Mouse (Mus musculus): ENCODE measurements around the gene Pnpo. TPM values are rescaled to one million over a fixed set of nuclear protein-coding genes. Genes with fewer than 3 reads are reported as not detected.
A peak's percentile ranks its signal among the peaks of the same experiment; 100 is the strongest.

Gene Pnpo
- polyA plus RNA-seq, 1 experiment from 2014 or later: 27.5 TPM

- H3K27me3 ChIP-seq (ENCODE audit: control insufficient read depth, insufficient read depth, low read length): no peaks in the 10 kb centered on the region
- no peak for DNase-seq (ENCODE audit: low spot score)
- peak overlapping the region; percentile 7; the same call in 1 of the 2 replicates for H3K9ac ChIP-seq
- H3K36me3 ChIP-seq (replicated peaks; ENCODE audit: control insufficient read depth, insufficient read depth): no peaks in the 10 kb centered on the region
- 78% methylated on average over 5 of the region's 5 CpGs for WGBS
- peak overlapping the region; percentile 63 for H3K27ac ChIP-seq
- ATAC-seq (ENCODE audit: low FRiP score): no peak
- H3K4me1 ChIP-seq (replicated peaks; ENCODE audit: control insufficient read depth, insufficient read depth, low read length): peaks cover 32% of the 10 kb centered on the region
- H3K4me2 ChIP-seq (replicated peaks): no peak overlapping the region
- no peaks in the 10 kb centered on the region for H3K9me3 ChIP-seq (ENCODE audit: control insufficient read depth, low read length)
- H3K4me3 ChIP-seq (replicated peaks; ENCODE audit: low read length): no peak overlapping the region
These were observed 29.7 kb upstream of the Pnpo start for GRCm38 (mm10) chr11:96973426-96973964.

DNA sequence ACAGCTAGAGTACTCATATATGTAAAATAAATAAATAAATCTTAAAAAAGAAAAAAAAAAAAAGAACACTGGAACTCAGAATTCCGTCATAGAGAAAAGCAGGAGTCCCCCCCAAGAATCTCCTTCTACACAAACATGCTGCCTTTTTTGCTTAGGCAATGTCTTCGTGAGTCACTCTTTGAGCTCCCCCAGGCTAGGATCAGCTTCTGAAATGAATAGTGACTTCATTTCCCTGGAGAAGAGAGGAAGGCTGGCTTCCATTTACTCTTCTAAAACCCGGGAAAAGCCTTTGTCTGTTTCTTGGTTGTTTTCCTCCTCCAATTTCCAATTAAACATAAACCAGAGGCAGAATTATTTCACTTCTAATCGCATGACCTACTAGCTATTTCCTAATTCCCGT lies 29.1 kb upstream of the Pnpo start:
- H3K4me2 ChIP-seq (replicated peaks): no peak overlapping the region
- 66% methylated on average over 5 of the region's 5 CpGs for WGBS
- ATAC-seq (ENCODE audit: low FRiP score) (no peak), DNase-seq (ENCODE audit: low spot score) (no peak)
- H3K9me3 ChIP-seq (ENCODE audit: control insufficient read depth, low read length): no peaks in the 10 kb centered on the region
- no peaks in the 10 kb centered on the region for H3K36me3 ChIP-seq (replicated peaks; ENCODE audit: control insufficient read depth, insufficient read depth)
- H3K4me3 ChIP-seq (replicated peaks; ENCODE audit: low read length): no peak overlapping the region
- H3K27ac ChIP-seq: peak overlapping the region; percentile 63
- H3K9ac ChIP-seq: 0 out of 2 replicates have a peak overlapping the region, but pooled peaks have one; percentile 7
- no peaks in the 10 kb centered on the region for H3K27me3 ChIP-seq (ENCODE audit: control insufficient read depth, insufficient read depth, low read length)
- H3K4me1 ChIP-seq (replicated peaks; ENCODE audit: control insufficient read depth, insufficient read depth, low read length): peaks cover 30% of the 10 kb centered on the region

DNA sequence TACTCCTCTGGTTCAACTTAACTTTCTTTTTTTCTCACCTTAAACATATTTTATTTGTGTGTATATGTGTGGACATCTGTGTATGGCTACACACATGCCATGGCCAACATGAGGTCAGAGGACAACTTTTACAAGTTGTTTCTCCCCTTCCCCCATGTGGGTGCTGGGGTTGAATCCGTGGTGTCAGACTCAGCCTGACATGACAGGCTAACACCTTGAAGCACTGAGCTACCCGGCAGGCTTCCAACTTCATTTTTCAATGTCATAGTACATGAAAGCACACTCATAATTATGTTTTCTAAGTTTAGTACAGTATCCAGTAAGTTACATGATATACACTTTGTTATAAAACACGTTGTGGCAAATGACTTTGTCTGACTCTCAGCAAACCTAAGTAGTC lies 26.6 kb upstream of the Pnpo start:
- H3K4me1 ChIP-seq (replicated peaks; ENCODE audit: control insufficient read depth, insufficient read depth, low read length): peaks cover 17% of the 10 kb centered on the region
- H3K4me2 ChIP-seq (replicated peaks): no peak overlapping the region
- H3K27me3 ChIP-seq (ENCODE audit: control insufficient read depth, insufficient read depth, low read length): no peaks in the 10 kb centered on the region
- H3K27ac ChIP-seq: 0 out of 2 replicates have a peak overlapping the region, but pooled peaks have one; percentile 27
- no peak overlapping the region for H3K4me3 ChIP-seq (replicated peaks; ENCODE audit: low read length)
- no peaks in the 10 kb centered on the region for H3K36me3 ChIP-seq (replicated peaks; ENCODE audit: control insufficient read depth, insufficient read depth)
- no peak for DNase-seq (ENCODE audit: low spot score)
- no peaks in the 10 kb centered on the region for H3K9me3 ChIP-seq (ENCODE audit: control insufficient read depth, low read length)
- ATAC-seq (ENCODE audit: low FRiP score): no peak
- WGBS: 84% methylated on average over 3 of the region's 3 CpGs
- H3K9ac ChIP-seq: no peak overlapping the region

GRCm38 (mm10) chr11:96969746-96970145 lies 26.0 kb upstream of the Pnpo start:
- Histone ChIP-seq H3K9me3 (ENCODE audit: control insufficient read depth, low read length) (no peaks in the 10 kb centered on the region), H3K27me3 (ENCODE audit: control insufficient read depth, insufficient read depth, low read length) (no peaks in the 10 kb centered on the region), H3K36me3 (replicated peaks; ENCODE audit: control insufficient read depth, insufficient read depth) (no peaks in the 10 kb centered on the region), H3K27ac (peak overlapping the region; percentile 27; the same call in 1 of the 2 replicates), H3K4me2 (replicated peaks) (no peak overlapping the region), H3K9ac (no peak overlapping the region), H3K4me1 (replicated peaks; ENCODE audit: control insufficient read depth, insufficient read depth, low read length) (peaks cover 17% of the 10 kb centered on the region), H3K4me3 (replicated peaks; ENCODE audit: low read length) (no peak overlapping the region)
- DNase-seq (ENCODE audit: low spot score) (no peak), ATAC-seq (ENCODE audit: low FRiP score) (no peak)
- WGBS: 78% methylated on average over 1 of the region's 1 CpGs

DNA sequence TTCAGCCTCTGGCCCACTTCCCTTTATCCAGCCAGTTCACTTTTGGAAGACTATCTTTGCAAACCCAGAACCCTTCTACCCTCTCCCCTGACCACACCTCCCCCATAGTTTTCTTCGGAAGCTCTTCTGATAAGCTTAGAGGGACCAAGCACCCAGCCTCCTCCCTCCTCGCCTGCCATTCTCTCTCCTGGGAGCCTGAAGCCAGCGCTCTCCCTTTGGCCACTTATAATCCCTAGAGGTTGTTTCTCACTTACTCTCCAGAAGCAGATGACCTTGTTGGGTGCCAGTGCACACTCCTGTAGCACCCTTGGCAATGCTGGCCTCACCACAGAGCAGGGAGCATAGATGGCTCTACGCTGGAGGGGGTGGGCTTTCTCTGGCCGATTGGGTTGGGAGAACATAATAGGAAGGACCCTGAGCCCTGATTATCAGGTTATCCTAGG lies 25.5 kb upstream of the Pnpo start:
- WGBS: 84% methylated on average over 5 of the region's 5 CpGs
- Histone ChIP-seq H3K27me3 (ENCODE audit: control insufficient read depth, insufficient read depth, low read length) (no peaks in the 10 kb centered on the region), H3K27ac (peak overlapping the region; percentile 27; the same call in 1 of the 2 replicates), H3K9me3 (ENCODE audit: control insufficient read depth, low read length) (no peaks in the 10 kb centered on the region), H3K36me3 (replicated peaks; ENCODE audit: control insufficient read depth, insufficient read depth) (no peaks in the 10 kb centered on the region), H3K4me2 (replicated peaks) (no peak overlapping the region), H3K4me1 (replicated peaks; ENCODE audit: control insufficient read depth, insufficient read depth, low read length) (peaks cover 17% of the 10 kb centered on the region), H3K9ac (no peak overlapping the region), H3K4me3 (replicated peaks; ENCODE audit: low read length) (no peak overlapping the region)
- DNase-seq (ENCODE audit: low spot score): no peak
- ATAC-seq (ENCODE audit: low FRiP score): no peak

- peaks cover 16% of the 10 kb centered on the region for H3K4me1 ChIP-seq (replicated peaks; ENCODE audit: control insufficient read depth, insufficient read depth, low read length)
- H3K9me3 ChIP-seq (ENCODE audit: control insufficient read depth, low read length): no peaks in the 10 kb centered on the region
- H3K27me3 ChIP-seq (ENCODE audit: control insufficient read depth, insufficient read depth, low read length): no peaks in the 10 kb centered on the region
- H3K9ac ChIP-seq: no peak overlapping the region
- H3K4me2 ChIP-seq (replicated peaks): no peak overlapping the region
- H3K4me3 ChIP-seq (replicated peaks; ENCODE audit: low read length): no peak overlapping the region
- no peaks in the 10 kb centered on the region for H3K36me3 ChIP-seq (replicated peaks; ENCODE audit: control insufficient read depth, insufficient read depth)
- WGBS: 82% methylated on average over 6 of the region's 6 CpGs
- H3K27ac ChIP-seq: no peak overlapping the region
- ATAC-seq (ENCODE audit: low FRiP score) (no peak), DNase-seq (ENCODE audit: low spot score) (no peak)
These were observed 24.7 kb upstream of the Pnpo start for GRCm38 (mm10) chr11:96968476-96968875.

DNA sequence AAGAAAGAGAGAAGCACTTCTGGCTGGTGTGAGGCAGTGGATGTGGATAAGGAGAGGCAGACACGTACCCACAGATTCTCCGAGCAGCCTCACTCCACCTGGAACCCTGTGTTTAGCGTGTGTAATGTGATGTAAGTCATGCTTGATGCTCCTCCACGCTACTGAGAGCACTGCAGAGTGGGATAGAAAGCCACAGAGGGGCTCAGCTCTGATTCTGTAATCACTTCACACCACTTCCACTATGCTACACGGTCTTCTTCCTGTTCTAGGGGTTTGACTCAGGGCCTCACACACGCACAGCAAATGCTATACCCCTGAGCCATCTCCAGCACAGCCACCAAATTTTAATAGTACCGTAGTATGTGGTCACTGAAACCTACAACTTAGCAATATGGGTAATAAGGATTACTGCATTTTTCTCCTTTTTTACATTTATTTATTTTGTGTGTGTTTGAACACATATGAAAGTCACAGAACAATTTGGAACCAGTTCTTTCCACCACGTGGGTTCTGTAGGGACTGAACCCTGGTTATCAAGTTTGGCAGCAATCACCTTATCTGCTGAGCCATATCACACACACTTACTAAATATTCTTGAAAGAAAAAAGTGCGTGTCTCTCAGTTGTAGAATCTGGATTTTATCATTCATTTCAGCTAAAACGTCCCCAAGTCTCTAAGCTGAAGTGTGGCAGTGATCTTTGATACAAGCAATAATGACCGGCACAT lies 23.9 kb upstream of the Pnpo start:
- no peak overlapping the region for H3K4me3 ChIP-seq (replicated peaks; ENCODE audit: low read length)
- WGBS: 90% methylated on average over 11 of the region's 11 CpGs
- ATAC-seq (ENCODE audit: low FRiP score): no peak
- no peaks in the 10 kb centered on the region for H3K9me3 ChIP-seq (ENCODE audit: control insufficient read depth, low read length)
- peaks cover 5% of the 10 kb centered on the region for H3K36me3 ChIP-seq (replicated peaks; ENCODE audit: control insufficient read depth, insufficient read depth)
- H3K27ac ChIP-seq: no peak overlapping the region
- no peaks in the 10 kb centered on the region for H3K27me3 ChIP-seq (ENCODE audit: control insufficient read depth, insufficient read depth, low read length)
- no peak for DNase-seq (ENCODE audit: low spot score)
- H3K4me1 ChIP-seq (replicated peaks; ENCODE audit: control insufficient read depth, insufficient read depth, low read length): peaks cover 11% of the 10 kb centered on the region
- no peak overlapping the region for H3K4me2 ChIP-seq (replicated peaks)
- H3K9ac ChIP-seq: no peak overlapping the region; the same call in 1 of the 2 replicates

- H3K27ac ChIP-seq: no peak overlapping the region
- whole genome bisulfite sequencing: 89% methylated on average over 13 of the region's 13 CpGs
These were observed 23.2 kb upstream of the Pnpo start for GRCm38 (mm10) chr11:96966914-96967543.

GRCm38 (mm10) chr11:96966172-96966571 lies 22.4 kb upstream of the Pnpo start:
- ATAC-seq (ENCODE audit: low FRiP score) (no peak), DNase-seq (ENCODE audit: low spot score) (peak; percentile 20)
- H3K27ac ChIP-seq: no peak overlapping the region
- H3K4me2 ChIP-seq (replicated peaks): no peak overlapping the region
- H3K9me3 ChIP-seq (ENCODE audit: control insufficient read depth, low read length): no peaks in the 10 kb centered on the region
- H3K27me3 ChIP-seq (ENCODE audit: control insufficient read depth, insufficient read depth, low read length): no peaks in the 10 kb centered on the region
- no peak overlapping the region for H3K9ac ChIP-seq
- no peak overlapping the region for H3K4me3 ChIP-seq (replicated peaks; ENCODE audit: low read length)
- H3K4me1 ChIP-seq (replicated peaks; ENCODE audit: control insufficient read depth, insufficient read depth, low read length): peaks cover 11% of the 10 kb centered on the region; the same call in 1 of the 2 replicates
- H3K36me3 ChIP-seq (replicated peaks; ENCODE audit: control insufficient read depth, insufficient read depth): peaks cover 20% of the 10 kb centered on the region
- 96% methylated on average over 3 of the region's 3 CpGs for WGBS

More at GRCm38 (mm10) chr11:96966914-96967543, 23.2 kb upstream of the Pnpo start:
- Histone ChIP-seq H3K4me2 (replicated peaks) (no peak overlapping the region), H3K9ac (no peak overlapping the region), H3K27me3 (ENCODE audit: control insufficient read depth, insufficient read depth, low read length) (no peaks in the 10 kb centered on the region), H3K36me3 (replicated peaks; ENCODE audit: control insufficient read depth, insufficient read depth) (peaks cover 12% of the 10 kb centered on the region), H3K4me1 (replicated peaks; ENCODE audit: control insufficient read depth, insufficient read depth, low read length) (peaks cover 11% of the 10 kb centered on the region; the same call in 1 of the 2 replicates), H3K4me3 (replicated peaks; ENCODE audit: low read length) (no peak overlapping the region), H3K9me3 (ENCODE audit: control insufficient read depth, low read length) (no peaks in the 10 kb centered on the region)
- no peak for ATAC-seq (ENCODE audit: low FRiP score)
- no peak for DNase-seq (ENCODE audit: low spot score)

Data from hindbrain, embryonic 14.5 days (tissue).